Mouse (Mus musculus): Measurements from ENCODE around the gene Epb41. TPM values are rescaled to one million over a fixed set of nuclear protein-coding genes. Genes with fewer than 3 reads are reported as not detected.

Epb41 gene
- polyA plus RNA-seq (2012; rRNA removed): 29.1 and 29.3 TPM in 2 replicates

GRCm38 (mm10) chr4:132074933-132075769 lies at the start of gene Epb41:
TSS of gene Epb41 (minus strand) at chr4:132075321.
- peak; percentile 87 to 98 for DNase-seq (ENCODE audit: extremely low spot score in 1 of 2, low spot score in 1 of 2)

GRCm38 (mm10) chr4:132123166-132123565 lies 48.0 kb upstream of the Epb41 start:
- no peak for DNase-seq (ENCODE audit: extremely low spot score in 1 of 2, low spot score in 1 of 2)

- no peak for DNase-seq (ENCODE audit: extremely low spot score in 1 of 2, low spot score in 1 of 2)
These were observed 46.6 kb upstream of the Epb41 start for GRCm38 (mm10) chr4:132121674-132122073.

GRCm38 (mm10) chr4:132119566-132119965 lies 44.4 kb upstream of the Epb41 start:
- DNase-seq (ENCODE audit: extremely low spot score in 1 of 2, low spot score in 1 of 2): peak in 1 of 2 experiments; percentile 47

GRCm38 (mm10) chr4:132116315-132116714 lies 41.2 kb upstream of the Epb41 start:
- DNase-seq (ENCODE audit: extremely low spot score in 1 of 2, low spot score in 1 of 2): no peak

- DNase-seq (ENCODE audit: extremely low spot score in 1 of 2, low spot score in 1 of 2): no peak
These were observed 38.4 kb upstream of the Epb41 start for GRCm38 (mm10) chr4:132113411-132114095.

- no peak for DNase-seq (ENCODE audit: extremely low spot score in 1 of 2, low spot score in 1 of 2)
These were observed 36.1 kb upstream of the Epb41 start for GRCm38 (mm10) chr4:132111227-132111626.

- no peak for DNase-seq (ENCODE audit: extremely low spot score in 1 of 2, low spot score in 1 of 2)
These were observed 33.1 kb upstream of the Epb41 start for GRCm38 (mm10) chr4:132108221-132108620.

GRCm38 (mm10) chr4:132101152-132101551 lies 26.0 kb upstream of the Epb41 start:
- DNase-seq (ENCODE audit: extremely low spot score in 1 of 2, low spot score in 1 of 2): no peak

GRCm38 (mm10) chr4:132099548-132099947 lies 24.4 kb upstream of the Epb41 start:
- no peak for DNase-seq (ENCODE audit: extremely low spot score in 1 of 2, low spot score in 1 of 2)

GRCm38 (mm10) chr4:132095043-132095442 lies 19.9 kb upstream of the Epb41 start:
- DNase-seq (ENCODE audit: extremely low spot score in 1 of 2, low spot score in 1 of 2): no peak

GRCm38 (mm10) chr4:132093928-132094327 lies 18.8 kb upstream of the Epb41 start:
- no peak for DNase-seq (ENCODE audit: extremely low spot score in 1 of 2, low spot score in 1 of 2)

GRCm38 (mm10) chr4:132093136-132093535 lies 18.0 kb upstream of the Epb41 start:
- no peak for DNase-seq (ENCODE audit: extremely low spot score in 1 of 2, low spot score in 1 of 2)

GRCm38 (mm10) chr4:132088921-132089320 lies 13.8 kb upstream of the Epb41 start:
- DNase-seq (ENCODE audit: extremely low spot score in 1 of 2, low spot score in 1 of 2): peak in 1 of 2 experiments; percentile 85

GRCm38 (mm10) chr4:132085114-132085513 lies 10.0 kb upstream of the Epb41 start:
- no peak for DNase-seq (ENCODE audit: extremely low spot score in 1 of 2, low spot score in 1 of 2)

GRCm38 (mm10) chr4:132080492-132080983 lies 5.4 kb upstream of the Epb41 start:
- DNase-seq (ENCODE audit: extremely low spot score in 1 of 2, low spot score in 1 of 2): no peak

- peak in 1 of 2 experiments; percentile 85 for DNase-seq (ENCODE audit: extremely low spot score in 1 of 2, low spot score in 1 of 2)
These were observed 4.6 kb upstream of the Epb41 start for GRCm38 (mm10) chr4:132079555-132080275.

GRCm38 (mm10) chr4:132078296-132078714 lies 3.2 kb upstream of the Epb41 start:
- peak in 1 of 2 experiments; percentile 19 for DNase-seq (ENCODE audit: extremely low spot score in 1 of 2, low spot score in 1 of 2)

- peak in 1 of 2 experiments; percentile 48 for DNase-seq (ENCODE audit: extremely low spot score in 1 of 2, low spot score in 1 of 2)
These were observed 2.3 kb upstream of the Epb41 start for GRCm38 (mm10) chr4:132077445-132077844.

GRCm38 (mm10) chr4:132076480-132077405 lies 1.6 kb upstream of the Epb41 start:
- DNase-seq (ENCODE audit: extremely low spot score in 1 of 2, low spot score in 1 of 2): peak; percentile 53 to 70

All from frontal cortex, adult 2 months (tissue).